Mouse (Mus musculus) liver, postnatal 0 days (tissue): Measurements from ENCODE around the gene Itpr2. TPM values are rescaled to one million over a fixed set of nuclear protein-coding genes. Genes with fewer than 3 reads are reported as not detected.

Source experiments
- ATAC-seq: fragments of 200-750 bp; cut with Nextera tagmentation; 2 replicates; pipeline ENCODE4 v1.8.0; 2017; ENCODE audit warnings: mild to moderate bottlenecking, moderate library complexity
- DNase-seq: peaks from one replicate; pipeline ENCODE4 v3.0.0-alpha.2; 2016
- H3K27ac ChIP-seq: fragments of 300-500 bp; sonication (generic); 2 replicates; pipeline ENCODE4 v1.5.1; 2014; ENCODE audit warnings: antibody characterized with exemption, moderate library complexity, mild to moderate bottlenecking, low read depth
- H3K27me3 ChIP-seq: fragments of 300-500 bp; sonication (generic); 2 replicates; pipeline ENCODE4 v1.6.1; 2014; ENCODE audit warnings: low read length, control low read depth, mixed read lengths; ENCODE audit not compliant: insufficient read depth
- H3K36me3 ChIP-seq: fragments of 300-500 bp; sonication (generic); replicated peaks from 2 replicates; pipeline ENCODE4 v1.6.1; 2014; ENCODE audit warnings: mild to moderate bottlenecking, control low read depth, low read length, moderate library complexity, mixed read lengths; ENCODE audit not compliant: insufficient read depth
- H3K4me1 ChIP-seq: fragments of 300-500 bp; sonication (generic); 2 replicates; pipeline ENCODE4 v1.6.1; 2014; ENCODE audit warnings: antibody characterized with exemption, mild to moderate bottlenecking, control low read depth; ENCODE audit not compliant: insufficient read depth
- H3K4me2 ChIP-seq: fragments of 300-500 bp; sonication (generic); 2 replicates; pipeline ENCODE4 v1.6.1; 2014; ENCODE audit warnings: low read depth, mild to moderate bottlenecking, low read length, moderate library complexity, mixed read lengths
- H3K4me3 ChIP-seq: fragments of 300-500 bp; sonication (generic); 2 replicates; pipeline ENCODE4 v1.5.1; 2014; ENCODE audit warnings: low read depth, low read length
- H3K9ac ChIP-seq: fragments of 300-500 bp; sonication (generic); replicated peaks from 2 replicates; pipeline ENCODE4 v1.6.1; 2014; ENCODE audit warnings: mild to moderate bottlenecking, moderate library complexity
- H3K9me3 ChIP-seq: fragments of 300-500 bp; sonication (generic); 2 replicates; pipeline ENCODE4 v1.6.1; 2016; ENCODE audit warnings: mild to moderate bottlenecking, control low read depth, low read length, mixed read lengths
- CTCF ChIP-seq: sonication (generic); IDR thresholded peaks from 2 replicates; pipeline ENCODE4 v1.5.1; 2016; ENCODE audit warnings: antibody characterized with exemption, low read depth
- EP300 ChIP-seq: IDR thresholded peaks from 2 replicates; pipeline ENCODE4 v1.6.1; 2016; ENCODE audit warnings: antibody characterized with exemption, low read depth, mild to moderate bottlenecking
- WGBS: fragments of 180-500 bp; shearing (Covaris S2); extraction: QIAGEN DNeasy Blood & Tissue Kit; methylation state at CpG from one replicate; pipeline ENCODE4 v1.1.7; 2014; ENCODE audit not compliant: insufficient replicate concordance; 5-methylcytosine and 5-hydroxymethylcytosine counted together
- polyA plus RNA-seq: library from polyadenylated mRNA; unstranded; fragments of >200 nt; fragmentation: Nextera tagmentation; extraction: Ambion mirVana; gene quantifications from 2 replicates; pipeline ENCODE4 v1.2.1, GENCODE M21; 2015

Gene Itpr2
- polyA plus RNA-seq, 1 experiment from 2014 or later: 13.8 TPM

- Histone ChIP-seq H3K4me3 (no peak overlapping the region), H3K36me3 (peaks cover 31% of the 10 kb centered on the region), H3K4me1 (no peaks in the 10 kb centered on the region), H3K27ac (no peak overlapping the region), H3K9ac (no peak overlapping the region), H3K27me3 (no peaks in the 10 kb centered on the region), H3K9me3 (no peaks in the 10 kb centered on the region), H3K4me2 (no peak overlapping the region)
- DNase-seq (no peak), ATAC-seq (no peak)
- WGBS: 68% methylated on average over 5 of the region's 5 CpGs
- no peak for TF ChIP-seq CTCF
- TF ChIP-seq EP300: no peak
These were observed 349.2 kb downstream of the Itpr2 start for GRCm38 (mm10) chr6:146152843-146153242.

- H3K27ac ChIP-seq: no peak overlapping the region
- WGBS: 79% methylated on average over 4 of the region's 4 CpGs
These were observed 360.9 kb downstream of the Itpr2 start for GRCm38 (mm10) chr6:146140966-146141585.

DNA sequence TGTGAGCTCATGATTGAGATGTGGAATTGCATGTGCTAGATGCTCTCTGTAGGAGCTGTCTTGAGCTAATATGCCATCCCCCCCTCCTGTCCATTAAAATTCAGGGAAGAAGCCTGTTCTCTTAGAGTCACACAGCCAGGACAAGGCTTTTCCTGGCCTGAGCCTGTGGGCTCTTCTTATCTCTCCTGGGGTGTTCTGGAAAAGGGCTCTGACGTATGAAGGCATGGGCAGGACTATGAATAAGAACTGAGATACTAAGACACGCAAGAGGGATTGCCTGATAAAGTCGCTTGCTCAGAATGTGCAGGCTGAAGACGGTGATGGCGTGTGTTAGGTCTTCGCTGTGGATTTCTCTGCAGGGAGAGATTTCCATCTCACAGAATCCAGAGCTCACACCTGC is 361.9 kb downstream of the Itpr2 start:
- no peak overlapping the region for H3K4me2 ChIP-seq
- no peak overlapping the region for H3K27ac ChIP-seq
- 77% methylated on average over 6 of the region's 6 CpGs for WGBS
- peaks cover 14% of the 10 kb centered on the region; the same call in 1 of the 2 replicates for H3K36me3 ChIP-seq
- no peak overlapping the region for H3K9ac ChIP-seq
- TF ChIP-seq CTCF (no peak), EP300 (no peak)
- no peak for DNase-seq
- ATAC-seq: no peak
- no peaks in the 10 kb centered on the region for H3K9me3 ChIP-seq
- no peaks in the 10 kb centered on the region for H3K27me3 ChIP-seq
- no peak overlapping the region for H3K4me3 ChIP-seq
- no peaks in the 10 kb centered on the region for H3K4me1 ChIP-seq

More at GRCm38 (mm10) chr6:146140966-146141585, 360.9 kb downstream of the Itpr2 start:
- no peaks in the 10 kb centered on the region for H3K4me1 ChIP-seq
- no peak overlapping the region for H3K4me2 ChIP-seq
- H3K9ac ChIP-seq: no peak overlapping the region
- H3K9me3 ChIP-seq: no peaks in the 10 kb centered on the region
- TF ChIP-seq CTCF: no peak
- TF ChIP-seq EP300: no peak
- H3K27me3 ChIP-seq: no peaks in the 10 kb centered on the region
- H3K4me3 ChIP-seq: no peak overlapping the region
- no peak for ATAC-seq
- no peak for DNase-seq
- peaks cover 14% of the 10 kb centered on the region; the same call in 1 of the 2 replicates for H3K36me3 ChIP-seq

DNA sequence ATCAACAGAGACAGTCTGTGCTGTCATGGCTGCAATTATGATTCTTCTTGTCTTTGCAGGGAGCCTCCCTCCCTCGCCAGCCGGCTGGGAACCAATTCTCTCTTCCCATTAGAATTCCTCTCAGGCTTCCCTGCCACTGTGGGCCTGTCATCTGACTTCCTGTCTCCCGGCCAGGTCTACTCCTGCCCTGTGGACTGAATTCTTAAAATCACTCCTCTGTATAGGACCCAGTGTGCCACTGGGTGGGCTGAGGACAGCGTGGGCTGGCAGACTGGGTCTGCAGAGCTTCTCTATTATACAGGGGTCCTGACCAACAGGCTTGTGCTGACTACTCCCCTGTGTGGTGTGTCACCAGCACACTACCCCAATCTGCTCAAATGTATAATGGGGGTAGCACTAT is 365.4 kb downstream of the Itpr2 start:
- TF ChIP-seq CTCF: no peak
- no peaks in the 10 kb centered on the region; the same call in 1 of the 2 replicates for H3K36me3 ChIP-seq
- no peak overlapping the region for H3K4me3 ChIP-seq
- H3K9me3 ChIP-seq: no peaks in the 10 kb centered on the region
- H3K9ac ChIP-seq: no peak overlapping the region
- no peak overlapping the region for H3K27ac ChIP-seq
- no peak overlapping the region for H3K4me2 ChIP-seq
- no peak for DNase-seq
- H3K27me3 ChIP-seq: no peaks in the 10 kb centered on the region
- H3K4me1 ChIP-seq: no peaks in the 10 kb centered on the region
- 61% methylated on average over 4 of the region's 4 CpGs for WGBS
- no peak for ATAC-seq

GRCm38 (mm10) chr6:146136244-146136643 is 365.8 kb downstream of the Itpr2 start:
- no peaks in the 10 kb centered on the region for H3K9me3 ChIP-seq
- WGBS: 45% methylated on average over 7 of the region's 7 CpGs
- ATAC-seq: no peak
- H3K4me2 ChIP-seq: no peak overlapping the region
- no peak for DNase-seq
- TF ChIP-seq CTCF (no peak), EP300 (no peak)
- H3K4me3 ChIP-seq: no peak overlapping the region
- H3K27me3 ChIP-seq: no peaks in the 10 kb centered on the region
- H3K36me3 ChIP-seq: no peaks in the 10 kb centered on the region; the same call in 1 of the 2 replicates
- no peak overlapping the region for H3K27ac ChIP-seq
- H3K9ac ChIP-seq: no peak overlapping the region
- no peaks in the 10 kb centered on the region for H3K4me1 ChIP-seq

- Histone ChIP-seq H3K4me1 (no peaks in the 10 kb centered on the region), H3K27me3 (no peaks in the 10 kb centered on the region), H3K4me2 (no peak overlapping the region), H3K4me3 (no peak overlapping the region), H3K36me3 (no peaks in the 10 kb centered on the region), H3K9ac (no peak overlapping the region), H3K27ac (no peak overlapping the region), H3K9me3 (no peaks in the 10 kb centered on the region)
- no peak for TF ChIP-seq EP300
- no peak for TF ChIP-seq CTCF
- ATAC-seq: no peak
- DNase-seq: no peak
- 68% methylated on average over 8 of the region's 8 CpGs for WGBS
These were observed 366.7 kb downstream of the Itpr2 start for GRCm38 (mm10) chr6:146135291-146135690.

- TF ChIP-seq CTCF: no peak
- no peak for TF ChIP-seq EP300
- no peaks in the 10 kb centered on the region for H3K9me3 ChIP-seq
- ATAC-seq (no peak), DNase-seq (no peak)
- no peaks in the 10 kb centered on the region for H3K36me3 ChIP-seq
- no peaks in the 10 kb centered on the region for H3K4me1 ChIP-seq
- H3K4me3 ChIP-seq: no peak overlapping the region
- no peak overlapping the region for H3K27ac ChIP-seq
- no peaks in the 10 kb centered on the region for H3K27me3 ChIP-seq
- H3K4me2 ChIP-seq: no peak overlapping the region
- H3K9ac ChIP-seq: no peak overlapping the region
- WGBS: 71% methylated on average over 8 of the region's 8 CpGs
These were observed 368.1 kb downstream of the Itpr2 start for GRCm38 (mm10) chr6:146133921-146134320.
